In genomic region chr2:19156176-19156575, GRCm38 (mm10) we compare ENCODE assay signal across 8 mouse cellular contexts. TPM values are rescaled to one million over a fixed set of nuclear protein-coding genes. Genes with fewer than 3 reads are reported as not detected.
DNase-seq lines count a peak whose midpoint lies in the region; ATAC-seq lines count a peak whose summit lies in the region.

No protein-coding gene starts in this region.

- WGBS in embryonic facial prominence, embryonic 11.5 days: 66% methylated on average over 4 of the region's 4 CpGs
- WGBS in embryonic facial prominence, embryonic 10.5 days: 70% methylated on average over 4 of the region's 4 CpGs
- 76% methylated on average over 4 of the region's 4 CpGs for WGBS in neural tube, embryonic 11.5 days
- 73% methylated on average over 4 of the region's 4 CpGs for whole genome bisulfite sequencing in neural tube, embryonic 15.5 days
- 70% methylated on average over 4 of the region's 4 CpGs for WGBS in embryonic facial prominence, embryonic 14.5 days

- H3K4me1 ChIP-seq in embryonic facial prominence, embryonic 11.5 days (ENCODE audit: control insufficient read depth, insufficient read depth, low read length): no peaks in the 10 kb centered on the region
- H3K4me1 ChIP-seq in embryonic facial prominence, embryonic 10.5 days: peaks cover 8% of the 10 kb centered on the region
- H3K4me1 ChIP-seq in neural tube, embryonic 11.5 days (ENCODE audit: control insufficient read depth, insufficient read depth, low read length): no peaks in the 10 kb centered on the region
- peaks cover 5% of the 10 kb centered on the region; the same call in 1 of the 2 replicates for H3K4me1 ChIP-seq in neural tube, embryonic 15.5 days
- H3K4me1 ChIP-seq in embryonic facial prominence, embryonic 14.5 days (ENCODE audit: control insufficient read depth, insufficient read depth, low read length): peaks cover 9% of the 10 kb centered on the region; the same call in 1 of the 2 replicates

- H3K9ac ChIP-seq in embryonic facial prominence, embryonic 11.5 days (replicated peaks; ENCODE audit: low read length): no peak overlapping the region
- no peak overlapping the region for H3K9ac ChIP-seq in neural tube, embryonic 11.5 days (ENCODE audit: low read length)
- no peak overlapping the region for H3K9ac ChIP-seq in neural tube, embryonic 15.5 days (replicated peaks)
- H3K9ac ChIP-seq in embryonic facial prominence, embryonic 14.5 days (ENCODE audit: low read depth, low read length): no peak overlapping the region

- no peak overlapping the region for H3K4me2 ChIP-seq in embryonic facial prominence, embryonic 11.5 days (ENCODE audit: low read depth, low read length)
- H3K4me2 ChIP-seq in neural tube, embryonic 11.5 days (ENCODE audit: low read depth): no peak overlapping the region
- H3K4me2 ChIP-seq in neural tube, embryonic 15.5 days: no peak overlapping the region
- H3K4me2 ChIP-seq in embryonic facial prominence, embryonic 14.5 days (ENCODE audit: low read depth, low read length): no peak overlapping the region

- DNase-seq in embryonic facial prominence, embryonic 11.5 days (ENCODE audit: low spot score): peak; percentile 23
- no peak for DNase-seq in embryonic facial prominence, embryonic 10.5 days (ENCODE audit: low spot score)
- DNase-seq in neural tube, embryonic 11.5 days (ENCODE audit: low spot score): peak; percentile 38
- DNase-seq in embryonic facial prominence, embryonic 14.5 days (ENCODE audit: low spot score): peak; percentile 23
- DNase-seq in thymus, adult 18-20 months: peak; percentile 9 to 26
- no peak for DNase-seq in urinary bladder, adult 18-20 months (ENCODE audit: low spot score in 2 of 2)
- DNase-seq in layer of hippocampus, postnatal 36 days: no peak

- no peaks in the 10 kb centered on the region for H3K36me3 ChIP-seq in embryonic facial prominence, embryonic 11.5 days (replicated peaks; ENCODE audit: control insufficient read depth, insufficient read depth, low read depth, low read length)
- H3K36me3 ChIP-seq in embryonic facial prominence, embryonic 10.5 days (replicated peaks): no peaks in the 10 kb centered on the region
- H3K36me3 ChIP-seq in neural tube, embryonic 11.5 days (ENCODE audit: control insufficient read depth, insufficient read depth, low read length): no peaks in the 10 kb centered on the region
- no peaks in the 10 kb centered on the region for H3K36me3 ChIP-seq in neural tube, embryonic 15.5 days
- H3K36me3 ChIP-seq in embryonic facial prominence, embryonic 14.5 days (ENCODE audit: control insufficient read depth, insufficient read depth, low read length): no peaks in the 10 kb centered on the region

- ATAC-seq in embryonic facial prominence, embryonic 11.5 days (replicated peaks; ENCODE audit: insufficient number of reproducible peaks, low FRiP score, low TSS enrichment, low read depth): no peak
- ATAC-seq in neural tube, embryonic 11.5 days (ENCODE audit: insufficient read depth, low FRiP score, low TSS enrichment): no peak
- ATAC-seq in neural tube, embryonic 15.5 days (ENCODE audit: low FRiP score): no peak
- no peak for ATAC-seq in embryonic facial prominence, embryonic 14.5 days (ENCODE audit: low read depth)

- H3K27ac ChIP-seq in embryonic facial prominence, embryonic 11.5 days (replicated peaks; ENCODE audit: low read depth, low read length): no peak overlapping the region
- no peak overlapping the region for H3K27ac ChIP-seq in embryonic facial prominence, embryonic 10.5 days (replicated peaks)
- no peak overlapping the region for H3K27ac ChIP-seq in neural tube, embryonic 11.5 days (ENCODE audit: low read depth, low read length)
- no peak overlapping the region for H3K27ac ChIP-seq in neural tube, embryonic 15.5 days (replicated peaks)
- no peak overlapping the region for H3K27ac ChIP-seq in embryonic facial prominence, embryonic 14.5 days (replicated peaks; ENCODE audit: low read depth, low read length)

- H3K4me3 ChIP-seq in embryonic facial prominence, embryonic 11.5 days (ENCODE audit: low read depth, low read length): no peak overlapping the region
- H3K4me3 ChIP-seq in embryonic facial prominence, embryonic 10.5 days: no peak overlapping the region
- H3K4me3 ChIP-seq in neural tube, embryonic 11.5 days (ENCODE audit: low read depth, low read length): no peak overlapping the region
- no peak overlapping the region for H3K4me3 ChIP-seq in neural tube, embryonic 15.5 days (replicated peaks)
- H3K4me3 ChIP-seq in embryonic facial prominence, embryonic 14.5 days (ENCODE audit: low read depth, low read length): no peak overlapping the region

- H3K27me3 ChIP-seq in embryonic facial prominence, embryonic 11.5 days (ENCODE audit: control insufficient read depth, insufficient read depth, low read length): no peaks in the 10 kb centered on the region
- no peaks in the 10 kb centered on the region for H3K27me3 ChIP-seq in embryonic facial prominence, embryonic 10.5 days (replicated peaks; ENCODE audit: low read depth, poor library complexity, severe bottlenecking)
- H3K27me3 ChIP-seq in neural tube, embryonic 11.5 days (ENCODE audit: control insufficient read depth, insufficient read depth, low read length): no peaks in the 10 kb centered on the region
- H3K27me3 ChIP-seq in neural tube, embryonic 15.5 days (replicated peaks): no peaks in the 10 kb centered on the region
- no peaks in the 10 kb centered on the region for H3K27me3 ChIP-seq in embryonic facial prominence, embryonic 14.5 days (replicated peaks; ENCODE audit: control insufficient read depth, insufficient read depth, low read length)

- H3K9me3 ChIP-seq in embryonic facial prominence, embryonic 11.5 days (replicated peaks; ENCODE audit: control insufficient read depth, low read length): no peaks in the 10 kb centered on the region
- no peaks in the 10 kb centered on the region for H3K9me3 ChIP-seq in embryonic facial prominence, embryonic 10.5 days
- H3K9me3 ChIP-seq in neural tube, embryonic 11.5 days (ENCODE audit: control insufficient read depth, low read length): no peaks in the 10 kb centered on the region
- H3K9me3 ChIP-seq in neural tube, embryonic 15.5 days (replicated peaks): no peaks in the 10 kb centered on the region
- H3K9me3 ChIP-seq in embryonic facial prominence, embryonic 14.5 days (ENCODE audit: control insufficient read depth, low read length): no peaks in the 10 kb centered on the region

RNA-seq across cellular contexts. Expression of gene Armc3, which starts 42.9 kb away (rescaled TPM):
- 0.17 TPM in 2 replicates for polyA plus RNA-seq in embryonic facial prominence, embryonic 11.5 days (2014; fragmentation: Nextera tagmentation; extraction: Ambion mirVana)
- 0.09 TPM in 2 replicates for polyA plus RNA-seq in embryonic facial prominence, embryonic 10.5 days (2016; fragmentation: Nextera tagmentation; extraction: Ambion mirVana)
- polyA plus RNA-seq in neural tube, embryonic 11.5 days (2014; fragmentation: Nextera tagmentation; extraction: Ambion mirVana): 0.14 and 0.45 TPM in 2 replicates
- 0.95 and 1.3 TPM in 2 replicates for polyA plus RNA-seq in neural tube, embryonic 15.5 days (2015; fragmentation: Nextera tagmentation; extraction: Ambion mirVana)
- polyA plus RNA-seq in embryonic facial prominence, embryonic 14.5 days (2014; fragmentation: Nextera tagmentation; extraction: Ambion mirVana): 0.58 and 1.8 TPM in 2 replicates
- under 1 TPM; 0.40 to 0.73 TPM for total RNA-seq in layer of hippocampus, postnatal 36 days (2021)

Comparison
In these comparisons a context has a peak if more than half of its experiments do, and no peak if none do; other contexts are left out.
1. DNase-seq: peak in embryonic facial prominence, embryonic 11.5 days (single experiment), neural tube, embryonic 11.5 days (single experiment), embryonic facial prominence, embryonic 14.5 days (single experiment) and thymus, adult 18-20 months (2 of 2); none in embryonic facial prominence, embryonic 10.5 days (single experiment), urinary bladder, adult 18-20 months (0 of 2) and layer of hippocampus, postnatal 36 days (0 of 2).